Mouse (Mus musculus): Measurements from ENCODE around the gene Smarcd2. TPM values are rescaled to one million over a fixed set of nuclear protein-coding genes. Genes with fewer than 3 reads are reported as not detected.

Smarcd2 gene
- polyA plus RNA-seq (2014; fragmentation: Nextera tagmentation; extraction: Ambion mirVana) = 64.4 and 72.4 TPM in 2 replicates

GRCm38 (mm10) chr11:106272644-106273310 is at the start of gene Smarcd2:
Gene Smarcd2, minus strand, starts transcription at chr11:106272972.
- ATAC-seq (replicated peaks; ENCODE audit: low FRiP score, low TSS enrichment, low read depth) (peak; percentile 94), DNase-seq (ENCODE audit: low spot score) (peak; percentile 99)
- no peaks in the 10 kb centered on the region for H3K9me3 ChIP-seq (ENCODE audit: control insufficient read depth, low read length)
- under 1% methylated on average over 72 of the region's 72 CpGs for WGBS
- peak within 1 kb of the TSS; percentile 90 for H3K27ac ChIP-seq (ENCODE audit: low read depth)
- H3K9ac ChIP-seq (ENCODE audit: low read length) = peak within 1 kb of the TSS; percentile 96
- 0 out of 2 replicates have a peak, but pooled peaks cover under 1% of the 10 kb centered on the region for H3K36me3 ChIP-seq (ENCODE audit: control insufficient read depth, insufficient read depth, low read length)
- H3K27me3 ChIP-seq (replicated peaks; ENCODE audit: control insufficient read depth, insufficient read depth, low read length) = no peaks in the 10 kb centered on the region
- H3K4me1 ChIP-seq (replicated peaks; ENCODE audit: control insufficient read depth, insufficient read depth, low read length) = peaks cover 53% of the 10 kb centered on the region
- H3K4me3 ChIP-seq (ENCODE audit: low read depth, low read length) = peak within 1 kb of the TSS; percentile 83
- H3K4me2 ChIP-seq (ENCODE audit: low read length) = peak within 1 kb of the TSS; percentile 75

GRCm38 (mm10) chr11:106318406-106319366 is 45.9 kb upstream of the Smarcd2 start:
- peaks cover 18% of the 10 kb centered on the region for H3K4me1 ChIP-seq (replicated peaks; ENCODE audit: control insufficient read depth, insufficient read depth, low read length)
- H3K9me3 ChIP-seq (ENCODE audit: control insufficient read depth, low read length) = no peaks in the 10 kb centered on the region
- no peak overlapping the region for H3K4me3 ChIP-seq (ENCODE audit: low read depth, low read length)
- DNase-seq (ENCODE audit: low spot score) (peak; percentile 58), ATAC-seq (replicated peaks; ENCODE audit: low FRiP score, low TSS enrichment, low read depth) (no peak)
- WGBS = 58% methylated on average over 21 of the region's 21 CpGs
- H3K27ac ChIP-seq (ENCODE audit: low read depth) = peak overlapping the region; percentile 38; the same call in 1 of the 2 replicates
- H3K4me2 ChIP-seq (ENCODE audit: low read length) = 0 out of 2 replicates have a peak overlapping the region, but pooled peaks have one; percentile 6
- no peaks in the 10 kb centered on the region for H3K27me3 ChIP-seq (replicated peaks; ENCODE audit: control insufficient read depth, insufficient read depth, low read length)
- H3K9ac ChIP-seq (ENCODE audit: low read length) = no peak overlapping the region
- H3K36me3 ChIP-seq (ENCODE audit: control insufficient read depth, insufficient read depth, low read length) = no peaks in the 10 kb centered on the region

GRCm38 (mm10) chr11:106317801-106318200 is 45.0 kb upstream of the Smarcd2 start:
- H3K9ac ChIP-seq (ENCODE audit: low read length) = no peak overlapping the region
- DNase-seq (ENCODE audit: low spot score) = no peak
- H3K4me2 ChIP-seq (ENCODE audit: low read length) = no peak overlapping the region
- 70% methylated on average over 7 of the region's 7 CpGs for WGBS
- H3K36me3 ChIP-seq (ENCODE audit: control insufficient read depth, insufficient read depth, low read length) = no peaks in the 10 kb centered on the region
- H3K27ac ChIP-seq (ENCODE audit: low read depth) = no peak overlapping the region
- no peak overlapping the region for H3K4me3 ChIP-seq (ENCODE audit: low read depth, low read length)
- no peaks in the 10 kb centered on the region for H3K9me3 ChIP-seq (ENCODE audit: control insufficient read depth, low read length)
- no peaks in the 10 kb centered on the region for H3K27me3 ChIP-seq (replicated peaks; ENCODE audit: control insufficient read depth, insufficient read depth, low read length)
- H3K4me1 ChIP-seq (replicated peaks; ENCODE audit: control insufficient read depth, insufficient read depth, low read length) = peaks cover 19% of the 10 kb centered on the region
- ATAC-seq (replicated peaks; ENCODE audit: low FRiP score, low TSS enrichment, low read depth) = no peak

GRCm38 (mm10) chr11:106316416-106316815 is 43.6 kb upstream of the Smarcd2 start:
- no peaks in the 10 kb centered on the region for H3K36me3 ChIP-seq (ENCODE audit: control insufficient read depth, insufficient read depth, low read length)
- no peaks in the 10 kb centered on the region for H3K9me3 ChIP-seq (ENCODE audit: control insufficient read depth, low read length)
- no peak overlapping the region for H3K9ac ChIP-seq (ENCODE audit: low read length)
- WGBS = 74% methylated on average over 1 of the region's 1 CpGs
- ATAC-seq (replicated peaks; ENCODE audit: low FRiP score, low TSS enrichment, low read depth) = no peak
- no peak for DNase-seq (ENCODE audit: low spot score)
- no peak overlapping the region for H3K4me3 ChIP-seq (ENCODE audit: low read depth, low read length)
- no peak overlapping the region for H3K27ac ChIP-seq (ENCODE audit: low read depth)
- H3K4me2 ChIP-seq (ENCODE audit: low read length) = no peak overlapping the region
- H3K27me3 ChIP-seq (replicated peaks; ENCODE audit: control insufficient read depth, insufficient read depth, low read length) = no peaks in the 10 kb centered on the region
- H3K4me1 ChIP-seq (replicated peaks; ENCODE audit: control insufficient read depth, insufficient read depth, low read length) = peaks cover 19% of the 10 kb centered on the region

GRCm38 (mm10) chr11:106314333-106314812 is 41.6 kb upstream of the Smarcd2 start, which contains the start of gene Cd79b:
Gene Cd79b, minus strand, starts transcription at chr11:106314762.
- no peak within 1 kb of the TSS for H3K4me3 ChIP-seq (ENCODE audit: low read depth, low read length)
- DNase-seq (ENCODE audit: low spot score) (no peak), ATAC-seq (replicated peaks; ENCODE audit: low FRiP score, low TSS enrichment, low read depth) (no peak)
- H3K4me1 ChIP-seq (replicated peaks; ENCODE audit: control insufficient read depth, insufficient read depth, low read length) = peaks cover 19% of the 10 kb centered on the region
- H3K27me3 ChIP-seq (replicated peaks; ENCODE audit: control insufficient read depth, insufficient read depth, low read length) = no peaks in the 10 kb centered on the region
- H3K9me3 ChIP-seq (ENCODE audit: control insufficient read depth, low read length) = no peaks in the 10 kb centered on the region
- H3K27ac ChIP-seq (ENCODE audit: low read depth) = no peak within 1 kb of the TSS
- WGBS = 52% methylated on average over 9 of the region's 9 CpGs
- no peaks in the 10 kb centered on the region for H3K36me3 ChIP-seq (ENCODE audit: control insufficient read depth, insufficient read depth, low read length)
- no peak within 1 kb of the TSS for H3K9ac ChIP-seq (ENCODE audit: low read length)
- H3K4me2 ChIP-seq (ENCODE audit: low read length) = no peak within 1 kb of the TSS

GRCm38 (mm10) chr11:106313533-106313932 is 40.8 kb upstream of the Smarcd2 start:
- Histone ChIP-seq H3K27ac (ENCODE audit: low read depth) (no peak overlapping the region), H3K4me3 (ENCODE audit: low read depth, low read length) (no peak overlapping the region), H3K4me2 (ENCODE audit: low read length) (no peak overlapping the region), H3K4me1 (replicated peaks; ENCODE audit: control insufficient read depth, insufficient read depth, low read length) (peaks cover 13% of the 10 kb centered on the region), H3K9ac (ENCODE audit: low read length) (no peak overlapping the region), H3K9me3 (ENCODE audit: control insufficient read depth, low read length) (no peaks in the 10 kb centered on the region), H3K36me3 (ENCODE audit: control insufficient read depth, insufficient read depth, low read length) (no peaks in the 10 kb centered on the region), H3K27me3 (replicated peaks; ENCODE audit: control insufficient read depth, insufficient read depth, low read length) (no peaks in the 10 kb centered on the region)
- 56% methylated on average over 5 of the region's 5 CpGs for WGBS
- ATAC-seq (replicated peaks; ENCODE audit: low FRiP score, low TSS enrichment, low read depth) = peak; percentile 78; the same call in 1 of the 2 replicates
- no peak for DNase-seq (ENCODE audit: low spot score)

GRCm38 (mm10) chr11:106310123-106310522 is 37.4 kb upstream of the Smarcd2 start:
- H3K36me3 ChIP-seq (ENCODE audit: control insufficient read depth, insufficient read depth, low read length) = no peaks in the 10 kb centered on the region
- no peaks in the 10 kb centered on the region for H3K9me3 ChIP-seq (ENCODE audit: control insufficient read depth, low read length)
- H3K27me3 ChIP-seq (replicated peaks; ENCODE audit: control insufficient read depth, insufficient read depth, low read length) = no peaks in the 10 kb centered on the region
- no peak overlapping the region for H3K27ac ChIP-seq (ENCODE audit: low read depth)
- H3K4me2 ChIP-seq (ENCODE audit: low read length) = no peak overlapping the region
- no peak overlapping the region for H3K9ac ChIP-seq (ENCODE audit: low read length)
- whole genome bisulfite sequencing = 65% methylated on average over 5 of the region's 5 CpGs
- ATAC-seq (replicated peaks; ENCODE audit: low FRiP score, low TSS enrichment, low read depth) (no peak), DNase-seq (ENCODE audit: low spot score) (no peak)
- H3K4me1 ChIP-seq (replicated peaks; ENCODE audit: control insufficient read depth, insufficient read depth, low read length) = peaks cover 9% of the 10 kb centered on the region
- H3K4me3 ChIP-seq (ENCODE audit: low read depth, low read length) = no peak overlapping the region

GRCm38 (mm10) chr11:106308162-106308561 is 35.4 kb upstream of the Smarcd2 start:
- Histone ChIP-seq H3K4me2 (ENCODE audit: low read length) (no peak overlapping the region), H3K4me3 (ENCODE audit: low read depth, low read length) (no peak overlapping the region), H3K4me1 (replicated peaks; ENCODE audit: control insufficient read depth, insufficient read depth, low read length) (no peaks in the 10 kb centered on the region), H3K9ac (ENCODE audit: low read length) (no peak overlapping the region), H3K9me3 (ENCODE audit: control insufficient read depth, low read length) (no peaks in the 10 kb centered on the region), H3K27me3 (replicated peaks; ENCODE audit: control insufficient read depth, insufficient read depth, low read length) (no peaks in the 10 kb centered on the region), H3K36me3 (ENCODE audit: control insufficient read depth, insufficient read depth, low read length) (no peaks in the 10 kb centered on the region), H3K27ac (ENCODE audit: low read depth) (no peak overlapping the region)
- 82% methylated on average over 11 of the region's 11 CpGs for whole genome bisulfite sequencing
- ATAC-seq (replicated peaks; ENCODE audit: low FRiP score, low TSS enrichment, low read depth) (no peak), DNase-seq (ENCODE audit: low spot score) (no peak)
